ENCODE assay signal across 10 mouse cellular contexts in genomic region chr16:77166722-77167121, GRCm38 (mm10).
DNase-seq lines count a peak whose midpoint lies in the region; ATAC-seq and TF ChIP-seq lines count a peak whose summit lies in the region.
"Had no signal": no experiment of that assay in that cellular context is flagged by ENCODE, and none has a peak within 500 bp of the region (broad histone marks: within the 10 kb centered on the region; RNA-seq: fewer than 3 reads in every experiment).

No protein-coding gene starts in this region.

- no peak for ATAC-seq in hindbrain, postnatal 0 days
- ATAC-seq in hindbrain, embryonic 12.5 days (ENCODE audit: low FRiP score), result no peak
- ATAC-seq in forebrain, embryonic 12.5 days (ENCODE audit: low FRiP score), result no peak

- no peak overlapping the region for H3K9ac ChIP-seq in hindbrain, postnatal 0 days (replicated peaks; ENCODE audit: low read length)
- no peak overlapping the region for H3K9ac ChIP-seq in hindbrain, embryonic 12.5 days
- H3K9ac ChIP-seq in forebrain, embryonic 12.5 days, result no peak overlapping the region
- H3K9ac ChIP-seq: embryonic facial prominence, embryonic 12.5 days; heart, embryonic 13.5 days had no signal

- H3K36me3 ChIP-seq in hindbrain, postnatal 0 days (ENCODE audit: insufficient read depth, low read length), result no peaks in the 10 kb centered on the region
- no peaks in the 10 kb centered on the region for H3K36me3 ChIP-seq in hindbrain, embryonic 12.5 days
- no peaks in the 10 kb centered on the region for H3K36me3 ChIP-seq in forebrain, embryonic 12.5 days (replicated peaks)
- H3K36me3 ChIP-seq: embryonic facial prominence, embryonic 12.5 days; heart, embryonic 13.5 days had no signal

- no peak overlapping the region for H3K4me2 ChIP-seq in hindbrain, postnatal 0 days (ENCODE audit: low read depth, low read length)
- H3K4me2 ChIP-seq in hindbrain, embryonic 12.5 days (replicated peaks), result no peak overlapping the region
- no peak overlapping the region for H3K4me2 ChIP-seq in forebrain, embryonic 12.5 days
- H3K4me2 ChIP-seq: embryonic facial prominence, embryonic 12.5 days; heart, embryonic 13.5 days had no signal

- no peaks in the 10 kb centered on the region for H3K4me1 ChIP-seq in hindbrain, postnatal 0 days (ENCODE audit: insufficient read depth, low read length)
- peaks cover 5% of the 10 kb centered on the region; the same call in 1 of the 2 replicates for H3K4me1 ChIP-seq in hindbrain, embryonic 12.5 days
- H3K4me1 ChIP-seq in forebrain, embryonic 12.5 days, result peaks cover 6% of the 10 kb centered on the region; the same call in 1 of the 2 replicates
- H3K4me1 ChIP-seq: embryonic facial prominence, embryonic 12.5 days; heart, embryonic 13.5 days had no signal

- peak; percentile 34 for TF ChIP-seq CTCF in hindbrain, postnatal 0 days (IDR thresholded peaks at IDR 0.05; ENCODE audit: low read depth)

- H3K27ac ChIP-seq in hindbrain, postnatal 0 days, result no peak overlapping the region
- H3K27ac ChIP-seq in hindbrain, embryonic 12.5 days, result no peak overlapping the region
- no peak overlapping the region for H3K27ac ChIP-seq in forebrain, embryonic 12.5 days
- H3K27ac ChIP-seq: embryonic facial prominence, embryonic 12.5 days; heart, embryonic 13.5 days had no signal

- 69% methylated on average over 4 of the region's 4 CpGs for WGBS in hindbrain, postnatal 0 days
- WGBS in hindbrain, embryonic 12.5 days, result 61% methylated on average over 4 of the region's 4 CpGs
- WGBS in forebrain, embryonic 12.5 days, result 58% methylated on average over 4 of the region's 4 CpGs

- no peak for DNase-seq in hindbrain, postnatal 0 days (ENCODE audit: low spot score)
- peak; percentile 70 for DNase-seq in testis, postnatal 10 days (ENCODE audit: low spot score)
- no peak for DNase-seq in testis, postnatal 14 days (ENCODE audit: low spot score)
- peak; percentile 42 for DNase-seq in adrenal gland, postnatal 25 days
- peak; percentile 32 for DNase-seq in retina, embryonic 14.5 days (ENCODE audit: low spot score)
- DNase-seq in frontal cortex, postnatal 14 days (ENCODE audit: low spot score in 2 of 2), result no peak

- no peak overlapping the region for H3K4me3 ChIP-seq in hindbrain, postnatal 0 days (ENCODE audit: low read length)
- no peak overlapping the region for H3K4me3 ChIP-seq in hindbrain, embryonic 12.5 days
- H3K4me3 ChIP-seq in forebrain, embryonic 12.5 days (replicated peaks), result no peak overlapping the region
- H3K4me3 ChIP-seq: embryonic facial prominence, embryonic 12.5 days; heart, embryonic 13.5 days had no signal

- no peaks in the 10 kb centered on the region for H3K27me3 ChIP-seq in hindbrain, postnatal 0 days (ENCODE audit: insufficient read depth, low read length)
- H3K27me3 ChIP-seq in hindbrain, embryonic 12.5 days, result no peaks in the 10 kb centered on the region
- H3K27me3 ChIP-seq in forebrain, embryonic 12.5 days, result no peaks in the 10 kb centered on the region
- H3K27me3 ChIP-seq: embryonic facial prominence, embryonic 12.5 days; heart, embryonic 13.5 days had no signal

- H3K9me3 ChIP-seq in hindbrain, postnatal 0 days (ENCODE audit: low read length), result no peaks in the 10 kb centered on the region
- no peaks in the 10 kb centered on the region for H3K9me3 ChIP-seq in hindbrain, embryonic 12.5 days (replicated peaks)
- no peaks in the 10 kb centered on the region for H3K9me3 ChIP-seq in forebrain, embryonic 12.5 days
- H3K9me3 ChIP-seq: embryonic facial prominence, embryonic 12.5 days; heart, embryonic 13.5 days had no signal

Comparison
In these comparisons a context has a peak if more than half of its experiments do, and no peak if none do; other contexts are left out.
1. DNase-seq: peak in testis, postnatal 10 days (single experiment), adrenal gland, postnatal 25 days (single experiment) and retina, embryonic 14.5 days (single experiment); none in hindbrain, postnatal 0 days (single experiment), testis, postnatal 14 days (single experiment) and frontal cortex, postnatal 14 days (0 of 2).